Mouse (Mus musculus) forebrain, postnatal 0 days (tissue): ENCODE measurements at regions not wholly inside any gene's neighbourhood (a gene's known extent, or its start where the extent isn't known, plus 50 kb on each side); places are given as distances from the start of the nearest gene placed in this dataset.

Experiments used
- ATAC-seq: fragments of 200-750 bp; cut with Nextera tagmentation; 2 replicates; pipeline ENCODE4 v1.8.0; 2017; ENCODE audit warnings: mild to moderate bottlenecking, moderate library complexity
- DNase-seq: peaks from one replicate; pipeline ENCODE4 v3.0.0-alpha.2; 2015
- H3K27ac ChIP-seq: fragments of 300-500 bp; sonication (generic); 2 replicates; pipeline ENCODE4 v1.5.1; 2014; ENCODE audit warnings: low read depth, mild to moderate bottlenecking, antibody characterized with exemption, low read length, moderate library complexity, mixed read lengths
- H3K27me3 ChIP-seq: fragments of 300-500 bp; sonication (generic); 2 replicates; pipeline ENCODE4 v1.6.1; 2014; ENCODE audit warnings: mild to moderate bottlenecking, low read length, mixed read lengths; ENCODE audit not compliant: insufficient read depth
- H3K36me3 ChIP-seq: fragments of 300-500 bp; sonication (generic); 2 replicates; pipeline ENCODE4 v1.6.1; 2014; ENCODE audit warnings: mild to moderate bottlenecking, moderate library complexity; ENCODE audit not compliant: insufficient read depth
- H3K4me1 ChIP-seq: fragments of 300-500 bp; sonication (generic); 2 replicates; pipeline ENCODE4 v1.6.1; 2014; ENCODE audit warnings: antibody characterized with exemption; ENCODE audit not compliant: insufficient read depth
- H3K4me2 ChIP-seq: fragments of 300-500 bp; sonication (generic); 2 replicates; pipeline ENCODE4 v1.6.1; 2014; ENCODE audit warnings: low read depth, mild to moderate bottlenecking, moderate library complexity
- H3K4me3 ChIP-seq: fragments of 300-500 bp; sonication (generic); 2 replicates; pipeline ENCODE4 v1.5.1; 2014; ENCODE audit warnings: low read depth, low read length, mixed read lengths
- H3K9ac ChIP-seq: fragments of 300-500 bp; sonication (generic); 2 replicates; pipeline ENCODE4 v1.6.1; 2014; ENCODE audit warnings: mild to moderate bottlenecking
- H3K9me3 ChIP-seq: fragments of 300-500 bp; sonication (generic); 2 replicates; pipeline ENCODE4 v1.6.1; 2016; ENCODE audit warnings: low read length
- CTCF ChIP-seq: sonication (generic); IDR thresholded peaks from 2 replicates; pipeline ENCODE4 v1.5.1; 2016; ENCODE audit warnings: antibody characterized with exemption, control low read depth, low read depth
- WGBS: fragments of 180-500 bp; shearing (Covaris S2); extraction: QIAGEN DNeasy Blood & Tissue Kit; methylation state at CpG from one replicate; pipeline ENCODE4 v1.1.7; 2014; 5-methylcytosine and 5-hydroxymethylcytosine counted together

DNA sequence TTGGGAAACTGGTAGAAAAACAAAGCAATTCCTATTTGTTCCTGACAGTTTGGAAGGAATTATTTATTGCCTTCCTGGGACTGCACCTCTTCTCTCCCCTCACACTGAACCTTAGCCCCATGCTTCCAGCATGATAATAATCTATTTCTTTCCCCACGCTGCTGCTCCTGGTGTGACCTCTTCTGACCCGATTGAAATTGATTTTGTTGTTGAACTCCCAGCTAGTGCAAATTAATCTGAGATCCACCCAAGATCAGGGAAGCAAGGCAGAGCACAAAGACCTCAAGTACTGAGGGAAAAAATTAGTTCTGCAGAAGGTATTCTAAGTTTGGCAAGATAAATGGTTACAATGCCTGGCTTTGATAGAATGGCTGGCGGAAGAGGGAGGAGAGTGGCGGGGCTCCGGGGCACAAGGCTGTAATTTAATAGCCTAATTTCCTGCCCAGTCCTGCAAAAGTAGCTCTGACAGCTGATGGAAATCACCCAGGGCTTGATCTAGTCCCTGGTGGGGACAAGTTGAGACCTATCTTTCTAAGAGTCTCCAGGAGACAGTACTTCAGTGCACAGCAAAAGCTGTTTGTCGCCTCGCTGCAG is 604.6 kb upstream of the Sox11 start:
- DNase-seq (no peak), ATAC-seq (no peak)
- H3K9ac ChIP-seq = no peak overlapping the region
- no peak overlapping the region for H3K4me2 ChIP-seq
- H3K4me1 ChIP-seq = peaks cover 14% of the 10 kb centered on the region
- no peak overlapping the region for H3K27ac ChIP-seq
- H3K36me3 ChIP-seq = no peaks in the 10 kb centered on the region
- WGBS = 60% methylated on average over 7 of the region's 7 CpGs
- H3K9me3 ChIP-seq = no peaks in the 10 kb centered on the region
- TF ChIP-seq CTCF = no peak
- no peaks in the 10 kb centered on the region for H3K27me3 ChIP-seq
- H3K4me3 ChIP-seq = no peak overlapping the region

DNA sequence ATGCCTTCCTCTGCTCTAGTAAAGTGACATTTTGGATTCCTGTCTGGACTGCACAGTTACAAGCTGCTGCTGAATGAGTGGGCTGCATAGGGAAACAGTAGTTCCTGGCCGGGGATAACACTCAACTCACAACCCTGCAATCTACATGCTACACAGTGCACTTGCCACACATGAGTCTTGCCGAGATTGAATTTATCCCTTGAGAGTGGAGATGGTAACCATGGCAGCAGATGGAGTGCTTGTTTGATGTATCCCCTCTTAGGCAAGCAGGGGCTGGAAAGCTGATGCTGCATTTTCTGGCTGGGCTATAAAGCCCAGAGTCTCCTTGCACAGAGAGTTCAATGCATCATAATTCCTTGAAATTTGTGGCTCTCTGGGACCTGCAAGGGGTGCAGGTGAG is 603.0 kb upstream of the Sox11 start:
- Histone ChIP-seq H3K9me3 (no peaks in the 10 kb centered on the region), H3K27me3 (no peaks in the 10 kb centered on the region), H3K27ac (0 out of 2 replicates have a peak overlapping the region, but pooled peaks have one; percentile 4), H3K36me3 (no peaks in the 10 kb centered on the region), H3K4me2 (no peak overlapping the region), H3K4me3 (no peak overlapping the region), H3K4me1 (peaks cover 14% of the 10 kb centered on the region), H3K9ac (no peak overlapping the region)
- ATAC-seq = peak; percentile 99
- 19% methylated on average over 2 of the region's 2 CpGs for WGBS
- peak; percentile 85 for DNase-seq
- TF ChIP-seq CTCF = no peak

GRCm38 (mm10) chr12:27941053-27941452 is 598.7 kb upstream of the Sox11 start:
- no peak for DNase-seq
- 69% methylated on average over 1 of the region's 1 CpGs for WGBS
- no peak for TF ChIP-seq CTCF

GRCm38 (mm10) chr12:27932382-27933140 is 590.2 kb upstream of the Sox11 start:
- Histone ChIP-seq H3K9ac (no peak overlapping the region), H3K4me2 (no peak overlapping the region), H3K4me3 (no peak overlapping the region), H3K27ac (peak overlapping the region; percentile 73), H3K27me3 (no peaks in the 10 kb centered on the region), H3K4me1 (peaks cover 4% of the 10 kb centered on the region), H3K9me3 (no peaks in the 10 kb centered on the region), H3K36me3 (no peaks in the 10 kb centered on the region)
- ATAC-seq (peak; percentile 87), DNase-seq (peak; percentile 61)
- TF ChIP-seq CTCF = no peak
- 26% methylated on average over 7 of the region's 7 CpGs for WGBS

More at GRCm38 (mm10) chr12:27941053-27941452, 598.7 kb upstream of the Sox11 start:
- Histone ChIP-seq H3K27me3 (no peaks in the 10 kb centered on the region), H3K4me1 (peaks cover 10% of the 10 kb centered on the region), H3K4me3 (no peak overlapping the region), H3K9me3 (no peaks in the 10 kb centered on the region), H3K27ac (no peak overlapping the region), H3K9ac (no peak overlapping the region), H3K36me3 (no peaks in the 10 kb centered on the region), H3K4me2 (no peak overlapping the region)
- no peak for ATAC-seq

- H3K9ac ChIP-seq = no peak overlapping the region
- DNase-seq (peak; percentile 57), ATAC-seq (peak; percentile 70; the same call in 1 of the 2 replicates)
- H3K9me3 ChIP-seq = no peaks in the 10 kb centered on the region
- H3K27me3 ChIP-seq = no peaks in the 10 kb centered on the region
- TF ChIP-seq CTCF = no peak
- no peak overlapping the region for H3K4me3 ChIP-seq
- no peak overlapping the region for H3K4me2 ChIP-seq
- peaks cover 4% of the 10 kb centered on the region for H3K4me1 ChIP-seq
- WGBS = 34% methylated on average over 11 of the region's 11 CpGs
- no peaks in the 10 kb centered on the region for H3K36me3 ChIP-seq
- H3K27ac ChIP-seq = peak overlapping the region; percentile 57
These were observed 586.1 kb upstream of the Sox11 start for GRCm38 (mm10) chr12:27928366-27928963.

- no peak for TF ChIP-seq CTCF
These were observed 584.4 kb upstream of the Sox11 start for GRCm38 (mm10) chr12:27926730-27927129.

DNA sequence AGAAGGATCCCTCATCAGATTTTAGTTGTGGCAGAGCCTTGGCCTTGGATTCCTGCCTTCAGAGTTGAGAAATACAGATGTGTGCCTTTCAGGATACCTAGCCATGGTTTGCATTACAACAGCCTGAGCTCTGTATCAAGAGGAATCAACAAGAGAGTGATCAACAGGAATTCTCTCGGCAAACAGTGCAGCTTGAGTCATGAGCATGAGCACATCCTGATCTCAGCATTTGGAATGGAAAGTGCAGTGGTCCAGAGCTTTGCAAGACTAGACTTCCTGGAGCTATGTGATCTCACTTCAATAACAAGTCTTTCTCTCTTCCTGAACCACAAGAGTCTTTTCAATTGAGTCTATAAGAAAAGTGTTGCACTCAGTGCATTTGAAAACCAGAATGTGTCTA is 578.2 kb upstream of the Sox11 start:
- H3K27me3 ChIP-seq = no peaks in the 10 kb centered on the region
- no peak for TF ChIP-seq CTCF
- no peaks in the 10 kb centered on the region for H3K9me3 ChIP-seq
- no peaks in the 10 kb centered on the region for H3K36me3 ChIP-seq
- H3K4me1 ChIP-seq = no peaks in the 10 kb centered on the region
- ATAC-seq (no peak), DNase-seq (no peak)
- 80% methylated on average over 1 of the region's 1 CpGs for WGBS
- no peak overlapping the region for H3K27ac ChIP-seq
- no peak overlapping the region for H3K4me2 ChIP-seq
- H3K9ac ChIP-seq = no peak overlapping the region
- H3K4me3 ChIP-seq = no peak overlapping the region

More at GRCm38 (mm10) chr12:27926730-27927129, 584.4 kb upstream of the Sox11 start:
- 92% methylated on average over 6 of the region's 6 CpGs for WGBS
- H3K4me1 ChIP-seq = no peaks in the 10 kb centered on the region
- no peak overlapping the region for H3K4me3 ChIP-seq
- no peaks in the 10 kb centered on the region for H3K36me3 ChIP-seq
- H3K27me3 ChIP-seq = no peaks in the 10 kb centered on the region
- no peaks in the 10 kb centered on the region for H3K9me3 ChIP-seq
- ATAC-seq (no peak), DNase-seq (no peak)
- no peak overlapping the region for H3K27ac ChIP-seq
- H3K4me2 ChIP-seq = no peak overlapping the region
- H3K9ac ChIP-seq = no peak overlapping the region
